Mouse (Mus musculus) midbrain, embryonic 16.5 days (tissue): ENCODE measurements around the gene Rab40b. TPM values are rescaled to one million over a fixed set of nuclear protein-coding genes. Genes with fewer than 3 reads are reported as not detected.
"Not testable (repeated sequence)": the region's sequence is repeated elsewhere in the genome, so short reads cannot be mapped to it uniquely, and the experiment has no call there.

Experiments used
- ATAC-seq: fragments of 200-750 bp; cut with Nextera tagmentation; 2 replicates; pipeline ENCODE4 v1.8.0; 2017; ENCODE audit warnings: moderate TSS enrichment
- H3K27ac ChIP-seq: fragments of 300-500 bp; sonication (generic); 2 replicates; pipeline ENCODE4 v1.5.1; 2014; ENCODE audit warnings: mild to moderate bottlenecking, low read length, mixed read lengths
- H3K27me3 ChIP-seq: fragments of 300-500 bp; sonication (generic); 2 replicates; pipeline ENCODE4 v1.6.1; 2014; ENCODE audit warnings: low read depth, low read length, mixed read lengths; ENCODE audit not compliant: control insufficient read depth, insufficient read depth
- H3K36me3 ChIP-seq: fragments of 300-500 bp; sonication (generic); 2 replicates; pipeline ENCODE4 v1.6.1; 2014; ENCODE audit warnings: mild to moderate bottlenecking, low read length, moderate library complexity, mixed read lengths; ENCODE audit not compliant: control insufficient read depth, insufficient read depth
- H3K4me1 ChIP-seq: fragments of 300-500 bp; sonication (generic); 2 replicates; pipeline ENCODE4 v1.6.1; 2014; ENCODE audit warnings: mild to moderate bottlenecking, low read length, mixed read lengths; ENCODE audit not compliant: control insufficient read depth, insufficient read depth
- H3K4me2 ChIP-seq: fragments of 300-500 bp; sonication (generic); 2 replicates; pipeline ENCODE4 v1.6.1; 2014; ENCODE audit warnings: mild to moderate bottlenecking, low read length, mixed read lengths
- H3K4me3 ChIP-seq: fragments of 300-500 bp; sonication (generic); 2 replicates; pipeline ENCODE4 v1.5.1; 2014; ENCODE audit warnings: low read depth, mild to moderate bottlenecking, low read length, moderate library complexity, mixed read lengths
- H3K9ac ChIP-seq: fragments of 300-500 bp; sonication (generic); 2 replicates; pipeline ENCODE4 v1.6.1; 2014; ENCODE audit warnings: low read depth, low read length, mixed read lengths
- H3K9me3 ChIP-seq: fragments of 300-500 bp; sonication (generic); replicated peaks from 2 replicates; pipeline ENCODE4 v1.6.1; 2014; ENCODE audit warnings: mild to moderate bottlenecking, low read length, mixed read lengths; ENCODE audit not compliant: control insufficient read depth, poor library complexity, severe bottlenecking
- WGBS: fragments of 180-500 bp; shearing (Covaris S2); extraction: QIAGEN DNeasy Blood & Tissue Kit; methylation state at CpG from one replicate; pipeline ENCODE4 v1.1.7; 2014; 5-methylcytosine and 5-hydroxymethylcytosine counted together
- polyA plus RNA-seq: library from polyadenylated mRNA; unstranded; fragments of >200 nt; fragmentation: Nextera tagmentation; extraction: Ambion mirVana; gene quantifications from 2 replicates; pipeline ENCODE4 v1.2.1, GENCODE M21; 2015

The Rab40b gene
- polyA plus RNA-seq, 1 experiment from 2014 or later, result 17.6 TPM

GRCm38 (mm10) chr11:121348727-121349126 lies 39.3 kb downstream of the Rab40b start:
- ATAC-seq, H3K36me3 ChIP-seq, H3K9ac ChIP-seq, H3K27ac ChIP-seq, H3K27me3 ChIP-seq, H3K4me2 ChIP-seq, H3K9me3 ChIP-seq, H3K4me3 ChIP-seq: not testable (repeated sequence)
- H3K4me1 ChIP-seq, result peaks cover 18% of the 10 kb centered on the region
- WGBS, result 89% methylated on average over 3 of the region's 3 CpGs

GRCm38 (mm10) chr11:121348166-121348565 lies 39.9 kb downstream of the Rab40b start:
- Histone ChIP-seq H3K27me3 (no peaks in the 10 kb centered on the region), H3K4me3 (no peak overlapping the region), H3K27ac (no peak overlapping the region), H3K9ac (no peak overlapping the region), H3K9me3 (no peaks in the 10 kb centered on the region), H3K4me1 (peaks cover 15% of the 10 kb centered on the region), H3K36me3 (no peaks in the 10 kb centered on the region), H3K4me2 (no peak overlapping the region)
- 95% methylated on average over 2 of the region's 2 CpGs for WGBS
- ATAC-seq, result no peak

- Histone ChIP-seq H3K9me3 (no peaks in the 10 kb centered on the region), H3K4me3 (no peak overlapping the region), H3K27me3 (no peaks in the 10 kb centered on the region), H3K36me3 (no peaks in the 10 kb centered on the region), H3K4me2 (no peak overlapping the region), H3K27ac (no peak overlapping the region), H3K4me1 (peaks cover 3% of the 10 kb centered on the region), H3K9ac (no peak overlapping the region)
- ATAC-seq, result no peak
- 90% methylated on average over 2 of the region's 2 CpGs for WGBS
Measured at GRCm38 (mm10) chr11:121347036-121347435, 41.0 kb downstream of the Rab40b start.

- H3K9me3 ChIP-seq, ATAC-seq, H3K27me3 ChIP-seq, H3K27ac ChIP-seq, H3K4me2 ChIP-seq, H3K4me1 ChIP-seq, H3K36me3 ChIP-seq, H3K9ac ChIP-seq, H3K4me3 ChIP-seq: not testable (repeated sequence)
- WGBS, result no CpG with 5 or more reads among the region's 1 CpGs
Measured at GRCm38 (mm10) chr11:121342423-121342822, 45.6 kb downstream of the Rab40b start.

- Histone ChIP-seq H3K4me1 (no peaks in the 10 kb centered on the region), H3K27ac (no peak overlapping the region), H3K27me3 (no peaks in the 10 kb centered on the region), H3K4me3 (no peak overlapping the region), H3K9ac (no peak overlapping the region), H3K9me3 (no peaks in the 10 kb centered on the region), H3K36me3 (peaks cover 8% of the 10 kb centered on the region; the same call in 1 of the 2 replicates), H3K4me2 (no peak overlapping the region)
- no peak for ATAC-seq
- 100% methylated on average over 1 of the region's 1 CpGs for WGBS
Measured at GRCm38 (mm10) chr11:121340287-121340686, 47.8 kb downstream of the Rab40b start.

GRCm38 (mm10) chr11:121339647-121340046 lies 48.4 kb downstream of the Rab40b start:
- Histone ChIP-seq H3K27ac (no peak overlapping the region), H3K36me3 (peaks cover 11% of the 10 kb centered on the region; the same call in 1 of the 2 replicates), H3K4me2 (no peak overlapping the region), H3K9me3 (no peaks in the 10 kb centered on the region), H3K27me3 (no peaks in the 10 kb centered on the region), H3K9ac (no peak overlapping the region), H3K4me1 (no peaks in the 10 kb centered on the region), H3K4me3 (no peak overlapping the region)
- WGBS, result 91% methylated on average over 1 of the region's 1 CpGs
- ATAC-seq, result no peak

GRCm38 (mm10) chr11:121331641-121332040 lies 56.4 kb downstream of the Rab40b start:
- whole genome bisulfite sequencing, result 95% methylated on average over 3 of the region's 3 CpGs
- Histone ChIP-seq H3K27ac (no peak overlapping the region), H3K4me1 (no peaks in the 10 kb centered on the region), H3K9ac (no peak overlapping the region), H3K27me3 (no peaks in the 10 kb centered on the region), H3K4me2 (no peak overlapping the region), H3K9me3 (no peaks in the 10 kb centered on the region), H3K36me3 (peaks cover 36% of the 10 kb centered on the region), H3K4me3 (no peak overlapping the region)
- no peak for ATAC-seq

- no peak overlapping the region for H3K4me3 ChIP-seq
- no peak overlapping the region for H3K9ac ChIP-seq
- no peak for ATAC-seq
- H3K27me3 ChIP-seq, result no peaks in the 10 kb centered on the region
- H3K4me2 ChIP-seq, result no peak overlapping the region
- no peaks in the 10 kb centered on the region for H3K4me1 ChIP-seq
- H3K36me3 ChIP-seq, result peaks cover 23% of the 10 kb centered on the region
- no peaks in the 10 kb centered on the region for H3K9me3 ChIP-seq
- H3K27ac ChIP-seq, result no peak overlapping the region
Measured at GRCm38 (mm10) chr11:121328619-121329018, 59.4 kb downstream of the Rab40b start.

- Histone ChIP-seq H3K27me3 (no peaks in the 10 kb centered on the region), H3K36me3 (peaks cover 23% of the 10 kb centered on the region), H3K4me3 (no peak overlapping the region), H3K4me1 (no peaks in the 10 kb centered on the region), H3K27ac (no peak overlapping the region), H3K4me2 (no peak overlapping the region), H3K9me3 (no peaks in the 10 kb centered on the region), H3K9ac (no peak overlapping the region)
- 98% methylated on average over 9 of the region's 9 CpGs for WGBS
- no peak for ATAC-seq
Measured at GRCm38 (mm10) chr11:121328206-121328605, 59.8 kb downstream of the Rab40b start.

- Histone ChIP-seq H3K4me3 (no peak overlapping the region), H3K4me1 (no peaks in the 10 kb centered on the region), H3K27me3 (no peaks in the 10 kb centered on the region), H3K9ac (no peak overlapping the region), H3K9me3 (no peaks in the 10 kb centered on the region), H3K27ac (no peak overlapping the region), H3K4me2 (no peak overlapping the region), H3K36me3 (peaks cover 21% of the 10 kb centered on the region)
- no peak for ATAC-seq
- WGBS, result 94% methylated on average over 5 of the region's 5 CpGs
Measured at GRCm38 (mm10) chr11:121326681-121327080, 61.4 kb downstream of the Rab40b start.
